In genomic region chr8:95164469-95164868, GRCm38 (mm10) we compare ENCODE assay signal across 22 mouse cellular contexts. TPM values are rescaled to one million over a fixed set of nuclear protein-coding genes. Genes with fewer than 3 reads are reported as not detected.
DNase-seq lines count a peak whose midpoint lies in the region; ATAC-seq lines count a peak whose summit lies in the region.
"Had no signal": no experiment of that assay in that cellular context is flagged by ENCODE, and none has a peak within 500 bp of the region (broad histone marks: within the 10 kb centered on the region; RNA-seq: fewer than 3 reads in every experiment).

No protein-coding gene starts in this region.

- H3K4me3 ChIP-seq in forebrain, embryonic 10.5 days: no peak overlapping the region
- H3K4me3 ChIP-seq in forebrain, embryonic 14.5 days (ENCODE audit: low read depth, low read length): no peak overlapping the region
- H3K4me3 ChIP-seq in kidney, embryonic 14.5 days (ENCODE audit: low read length): no peak overlapping the region
- H3K4me3 ChIP-seq in embryonic facial prominence, embryonic 10.5 days: 0 out of 2 replicates have a peak overlapping the region, but pooled peaks have one; percentile 8
- H3K4me3 ChIP-seq in limb, embryonic 12.5 days (replicated peaks): no peak overlapping the region
- H3K4me3 ChIP-seq: forebrain, embryonic 15.5 days; heart, adult 2 months; heart, embryonic 15.5 days had no signal

- H3K9ac ChIP-seq in forebrain, embryonic 14.5 days (ENCODE audit: low read length): no peak overlapping the region
- H3K9ac ChIP-seq in kidney, embryonic 14.5 days (ENCODE audit: low read depth, low read length): no peak overlapping the region
- H3K9ac ChIP-seq in limb, embryonic 12.5 days (replicated peaks): no peak overlapping the region
- H3K9ac ChIP-seq: forebrain, embryonic 15.5 days; heart, embryonic 15.5 days had no signal

- no peaks in the 10 kb centered on the region for H3K9me3 ChIP-seq in forebrain, embryonic 10.5 days
- H3K9me3 ChIP-seq in forebrain, embryonic 14.5 days (replicated peaks; ENCODE audit: control insufficient read depth, low read length): no peaks in the 10 kb centered on the region
- H3K9me3 ChIP-seq in kidney, embryonic 14.5 days (ENCODE audit: control insufficient read depth, low read length): no peaks in the 10 kb centered on the region
- H3K9me3 ChIP-seq in embryonic facial prominence, embryonic 10.5 days: no peaks in the 10 kb centered on the region
- H3K9me3 ChIP-seq in limb, embryonic 12.5 days: no peaks in the 10 kb centered on the region
- H3K9me3 ChIP-seq: forebrain, embryonic 15.5 days; G1E; heart, embryonic 15.5 days had no signal

- no peak overlapping the region for H3K4me2 ChIP-seq in forebrain, embryonic 14.5 days (ENCODE audit: low read length)
- no peak overlapping the region for H3K4me2 ChIP-seq in kidney, embryonic 14.5 days (replicated peaks; ENCODE audit: low read depth, low read length)
- H3K4me2 ChIP-seq in limb, embryonic 12.5 days: 0 out of 2 replicates have a peak overlapping the region, but pooled peaks have one; percentile 3
- H3K4me2 ChIP-seq: forebrain, embryonic 15.5 days; heart, embryonic 11.5 days; heart, embryonic 15.5 days had no signal

- no peak for ATAC-seq in forebrain, embryonic 14.5 days
- 0 out of 2 replicates have a peak, but pooled peaks have one; percentile 52 for ATAC-seq in kidney, embryonic 14.5 days (ENCODE audit: low FRiP score, low TSS enrichment)
- ATAC-seq in limb, embryonic 12.5 days (ENCODE audit: insufficient number of reproducible peaks, insufficient read depth, low FRiP score, low TSS enrichment, low read depth): peak; percentile 53
- ATAC-seq: CD4-positive, CD25-positive, alpha-beta regulatory T cell, adult 4 months; forebrain, embryonic 15.5 days; inflammation-experienced regulatory T-cells, adult 6 months had no signal

- peak overlapping the region; percentile 41 for H3K27ac ChIP-seq in forebrain, embryonic 10.5 days
- no peak overlapping the region for H3K27ac ChIP-seq in forebrain, embryonic 14.5 days (ENCODE audit: low read depth, low read length)
- no peak overlapping the region for H3K27ac ChIP-seq in kidney, embryonic 14.5 days (ENCODE audit: low read depth, low read length)
- peak overlapping the region; percentile 51 for H3K27ac ChIP-seq in embryonic facial prominence, embryonic 10.5 days (replicated peaks)
- H3K27ac ChIP-seq in limb, embryonic 12.5 days: peak overlapping the region; percentile 18; the same call in 1 of the 2 replicates
- H3K27ac ChIP-seq: forebrain, embryonic 15.5 days; heart, adult 2 months; heart, embryonic 15.5 days had no signal

- peaks cover 39% of the 10 kb centered on the region for H3K4me1 ChIP-seq in forebrain, embryonic 10.5 days
- no peaks in the 10 kb centered on the region for H3K4me1 ChIP-seq in forebrain, embryonic 14.5 days (ENCODE audit: control insufficient read depth, insufficient read depth, low read length)
- H3K4me1 ChIP-seq in kidney, embryonic 14.5 days (ENCODE audit: control insufficient read depth, insufficient read depth, low read length): no peaks in the 10 kb centered on the region
- H3K4me1 ChIP-seq in embryonic facial prominence, embryonic 10.5 days: peaks cover 41% of the 10 kb centered on the region
- H3K4me1 ChIP-seq in limb, embryonic 12.5 days (replicated peaks): peaks cover 18% of the 10 kb centered on the region
- H3K4me1 ChIP-seq: forebrain, embryonic 15.5 days; heart, embryonic 15.5 days had no signal

- no peaks in the 10 kb centered on the region for H3K36me3 ChIP-seq in forebrain, embryonic 10.5 days (replicated peaks)
- no peaks in the 10 kb centered on the region for H3K36me3 ChIP-seq in forebrain, embryonic 14.5 days (ENCODE audit: control insufficient read depth, insufficient read depth, low read length)
- H3K36me3 ChIP-seq in kidney, embryonic 14.5 days (ENCODE audit: control insufficient read depth, insufficient read depth, low read length): no peaks in the 10 kb centered on the region
- no peaks in the 10 kb centered on the region for H3K36me3 ChIP-seq in embryonic facial prominence, embryonic 10.5 days (replicated peaks)
- H3K36me3 ChIP-seq in limb, embryonic 12.5 days: no peaks in the 10 kb centered on the region
- H3K36me3 ChIP-seq: forebrain, embryonic 15.5 days; G1E; heart, embryonic 15.5 days had no signal

- WGBS in forebrain, embryonic 10.5 days: 59% methylated on average over 7 of the region's 7 CpGs
- 49% methylated on average over 7 of the region's 7 CpGs for WGBS in forebrain, embryonic 14.5 days
- WGBS in kidney, embryonic 14.5 days: 29% methylated on average over 7 of the region's 7 CpGs
- 59% methylated on average over 7 of the region's 7 CpGs for WGBS in embryonic facial prominence, embryonic 10.5 days
- WGBS in limb, embryonic 12.5 days: 28% methylated on average over 7 of the region's 7 CpGs

- H3K27me3 ChIP-seq in forebrain, embryonic 10.5 days (ENCODE audit: poor library complexity, severe bottlenecking): no peaks in the 10 kb centered on the region
- H3K27me3 ChIP-seq in forebrain, embryonic 14.5 days (replicated peaks; ENCODE audit: control insufficient read depth, insufficient read depth, low read length): no peaks in the 10 kb centered on the region
- no peaks in the 10 kb centered on the region for H3K27me3 ChIP-seq in kidney, embryonic 14.5 days (ENCODE audit: control insufficient read depth, insufficient read depth, low read length)
- no peaks in the 10 kb centered on the region for H3K27me3 ChIP-seq in embryonic facial prominence, embryonic 10.5 days (replicated peaks; ENCODE audit: low read depth, poor library complexity, severe bottlenecking)
- peaks cover 3% of the 10 kb centered on the region; the same call in 1 of the 2 replicates for H3K27me3 ChIP-seq in limb, embryonic 12.5 days
- H3K27me3 ChIP-seq: forebrain, embryonic 15.5 days; heart, embryonic 15.5 days had no signal

- DNase-seq in forebrain, embryonic 10.5 days (ENCODE audit: extremely low spot score, low spot score): no peak
- DNase-seq in forebrain, embryonic 14.5 days (ENCODE audit: low spot score): no peak
- DNase-seq in kidney, adult 9 months: no peak
- DNase-seq in embryonic facial prominence, embryonic 10.5 days (ENCODE audit: low spot score): peak; percentile 30
- no peak for DNase-seq in frontal cortex, postnatal 10 days (ENCODE audit: low spot score in 2 of 2)
- no peak for DNase-seq in frontal cortex, postnatal 14 days (ENCODE audit: low spot score in 2 of 2)
- DNase-seq: adrenal gland, postnatal 10 days; B cell, adult 2 months; cerebellum, adult 11 months; cerebellum, adult 9-10 months; cerebellum, postnatal 25 days; gastrocnemius, postnatal 14 days; heart, adult 2 months; heart, postnatal 14 days had no signal

RNA-seq across cellular contexts. Expression of gene Kifc3, which starts 38.1 kb away (rescaled TPM):
- 4.4 and 5.5 TPM in 2 replicates for polyA plus RNA-seq in forebrain, embryonic 10.5 days (2016; fragmentation: Nextera tagmentation; extraction: Ambion mirVana)
- 8.9 and 10.7 TPM in 2 replicates for polyA plus RNA-seq in forebrain, embryonic 14.5 days (2014; fragmentation: Nextera tagmentation; extraction: Ambion mirVana)
- polyA plus RNA-seq in kidney, embryonic 14.5 days (2014; fragmentation: Nextera tagmentation; extraction: Ambion mirVana): 13.5 and 19.8 TPM in 2 replicates
- 8.4 and 8.7 TPM in 2 replicates for polyA plus RNA-seq in embryonic facial prominence, embryonic 10.5 days (2016; fragmentation: Nextera tagmentation; extraction: Ambion mirVana)
- polyA plus RNA-seq in limb, embryonic 12.5 days (2016; fragmentation: Nextera tagmentation; extraction: Ambion mirVana): 16.4 and 16.5 TPM in 2 replicates
- polyA plus RNA-seq: CD4-positive, CD25-positive, alpha-beta regulatory T cell, adult 4 months; G1E had no signal

Comparison
In these comparisons a context has a peak if more than half of its experiments do, and no peak if none do; other contexts are left out.
1. H3K27ac ChIP-seq: peak in forebrain, embryonic 10.5 days (single experiment), embryonic facial prominence, embryonic 10.5 days (single experiment) and limb, embryonic 12.5 days (single experiment); none in forebrain, embryonic 14.5 days (single experiment) and kidney, embryonic 14.5 days (single experiment).